Mouse (Mus musculus) adrenal gland, adult 2 months (tissue): ENCODE measurements around the gene Zc2hc1c. TPM values are rescaled to one million over a fixed set of nuclear protein-coding genes. Genes with fewer than 3 reads are reported as not detected.

Experiments
- DNase-seq: peaks from one replicate; pipeline ENCODE4 v3.0.0; 2021
- microRNA-seq, 2 experiments: library from miRNA; unstranded; fragments of <30 nt; microRNA quantifications; one replicate each; pipeline ENCODE4 v1.2.0; 2021
- polyA plus RNA-seq: library from polyadenylated mRNA; depleted of rRNA; stranded (reverse); fragments of >200 nt; gene quantifications from 2 replicates; pipeline ENCODE4 v1.2.3, GENCODE M21; 2012; rRNA removed
- total RNA-seq, 2 experiments: library from RNA; stranded (reverse); gene quantifications; 2 replicates each; pipeline ENCODE4 v1.2.3; 2021

Zc2hc1c gene
- total and polyA plus RNA-seq, 3 experiments, result 0.57 to 2.5 (median 1.2) TPM

- peak; percentile 94 for DNase-seq
These were observed 50.9 kb downstream of the Zc2hc1c start, which contains the start of gene Nek9 for GRCm38 (mm10) chr12:85339243-85339729. Nek9 (minus strand) TSS chr12:85339362.

GRCm38 (mm10) chr12:85339947-85340346 is 51.6 kb downstream of the Zc2hc1c start:
- peak; percentile 34 for DNase-seq

GRCm38 (mm10) chr12:85341131-85341530 is 52.7 kb downstream of the Zc2hc1c start:
- no peak for DNase-seq

GRCm38 (mm10) chr12:85342310-85342709 is 53.9 kb downstream of the Zc2hc1c start:
- DNase-seq, result no peak

GRCm38 (mm10) chr12:85344252-85344651 is 55.9 kb downstream of the Zc2hc1c start:
- DNase-seq, result no peak

- DNase-seq, result no peak
These were observed 57.2 kb downstream of the Zc2hc1c start for GRCm38 (mm10) chr12:85345559-85345958.

- DNase-seq, result peak; percentile 54
These were observed 58.0 kb downstream of the Zc2hc1c start for GRCm38 (mm10) chr12:85346374-85346773.

- no peak for DNase-seq
These were observed 58.8 kb downstream of the Zc2hc1c start for GRCm38 (mm10) chr12:85347196-85347595.

GRCm38 (mm10) chr12:85348338-85348737 is 59.9 kb downstream of the Zc2hc1c start:
- DNase-seq, result no peak

Small RNAs within 50 kb of the gene (microRNA-seq; reads per million reads assigned to microRNA genes)
- 0 reads per million in 2 experiments for gene Mir6938

Other genes with a start within 250 kb of the Zc2hc1c start
- 1 to 10 TPM; 3.2 to 5.3 TPM for gene Prox2, start 177.8 kb upstream of the Zc2hc1c start, total RNA-seq
- gene Prox2, start 177.8 kb upstream of the Zc2hc1c start, polyA plus RNA-seq, result 2.6 and 2.8 TPM in 2 replicates
- 100 to 1,000 TPM; 347 to 398 TPM for gene Dlst, start 177.8 kb upstream of the Zc2hc1c start, total RNA-seq
- gene Dlst, start 177.8 kb upstream of the Zc2hc1c start, polyA plus RNA-seq, result 107 and 114 TPM in 2 replicates
- 1 to 10 TPM in 1 of 2 experiments, under 1 TPM in 1; 0.37 to 1.5 TPM for gene Rps6kl1, start 137.3 kb upstream of the Zc2hc1c start, total RNA-seq
- 1.5 and 1.8 TPM in 2 replicates for gene Rps6kl1, start 137.3 kb upstream of the Zc2hc1c start, polyA plus RNA-seq
- gene Pgf, start 110.8 kb upstream of the Zc2hc1c start, total RNA-seq, result 1 to 10 TPM in 1 of 2 experiments, under 1 TPM in 1; 0.37 to 2.8 TPM
- gene Pgf, start 110.8 kb upstream of the Zc2hc1c start, polyA plus RNA-seq, result 0.63 and 1.6 TPM in 2 replicates
- 10 to 100 TPM; 64.2 to 95.9 TPM for gene Eif2b2, start 69.1 kb upstream of the Zc2hc1c start, total RNA-seq
- gene Eif2b2, start 69.1 kb upstream of the Zc2hc1c start, polyA plus RNA-seq, result 94.8 and 100.0 TPM in 2 replicates
- 10 to 100 TPM in 1 of 2 experiments, 1 to 10 TPM in 1; 7.8 to 15.9 TPM for gene Mlh3, start 18.0 kb upstream of the Zc2hc1c start, total RNA-seq
- 2.0 and 2.2 TPM in 2 replicates for gene Mlh3, start 18.0 kb upstream of the Zc2hc1c start, polyA plus RNA-seq
- 10 to 100 TPM; 32.2 to 33.3 TPM for gene Acyp1, start 153 bp upstream of the Zc2hc1c start, total RNA-seq
- gene Acyp1, start 153 bp upstream of the Zc2hc1c start, polyA plus RNA-seq, result 3.9 and 6.0 TPM in 2 replicates
- gene Nek9, start 50.8 kb downstream of the Zc2hc1c start, total RNA-seq, result 10 to 100 TPM; 71.0 to 95.8 TPM
- 25.3 and 26.6 TPM in 2 replicates for gene Nek9, start 50.8 kb downstream of the Zc2hc1c start, polyA plus RNA-seq
- gene Tmed10, start 86.3 kb downstream of the Zc2hc1c start, total RNA-seq, result 100 to 1,000 TPM; 299 to 348 TPM
- gene Tmed10, start 86.3 kb downstream of the Zc2hc1c start, polyA plus RNA-seq, result 433 and 460 TPM in 2 replicates
- 10 to 100 TPM in 1 of 2 experiments, 1 to 10 TPM in 1; 3.1 to 16.7 TPM for gene Fos, start 185.3 kb downstream of the Zc2hc1c start, total RNA-seq
- 3.9 and 4.9 TPM in 2 replicates for gene Fos, start 185.3 kb downstream of the Zc2hc1c start, polyA plus RNA-seq